Mouse (Mus musculus) hindbrain, postnatal 0 days (tissue): ENCODE measurements around the gene Fam133b. TPM values are rescaled to one million over a fixed set of nuclear protein-coding genes. Genes with fewer than 3 reads are reported as not detected.

Experiments used
- ATAC-seq: fragments of 200-750 bp; cut with Nextera tagmentation; 2 replicates; pipeline ENCODE4 v1.8.0; 2017; ENCODE audit warnings: mild to moderate bottlenecking, moderate TSS enrichment, moderate library complexity
- DNase-seq: peaks from one replicate; pipeline ENCODE4 v3.0.0-alpha.2; 2015; ENCODE audit warnings: low spot score
- H3K27ac ChIP-seq: fragments of 300-500 bp; sonication (generic); 2 replicates; pipeline ENCODE4 v1.5.1; 2014; ENCODE audit warnings: mild to moderate bottlenecking
- H3K27me3 ChIP-seq: fragments of 300-500 bp; sonication (generic); 2 replicates; pipeline ENCODE4 v1.6.1; 2014; ENCODE audit warnings: low read length, mixed read lengths; ENCODE audit not compliant: insufficient read depth
- H3K36me3 ChIP-seq: fragments of 300-500 bp; sonication (generic); 2 replicates; pipeline ENCODE4 v1.6.1; 2014; ENCODE audit warnings: low read length, mixed read lengths; ENCODE audit not compliant: insufficient read depth
- H3K4me1 ChIP-seq: fragments of 300-500 bp; sonication (generic); 2 replicates; pipeline ENCODE4 v1.6.1; 2014; ENCODE audit warnings: antibody characterized with exemption, low read length, mixed read lengths; ENCODE audit not compliant: insufficient read depth
- H3K4me2 ChIP-seq: fragments of 300-500 bp; sonication (generic); 2 replicates; pipeline ENCODE4 v1.6.1; 2014; ENCODE audit warnings: low read depth, mild to moderate bottlenecking, low read length, moderate library complexity, mixed read lengths
- H3K4me3 ChIP-seq: fragments of 300-500 bp; sonication (generic); 2 replicates; pipeline ENCODE4 v1.5.1; 2014; ENCODE audit warnings: low read length
- H3K9ac ChIP-seq: fragments of 300-500 bp; sonication (generic); replicated peaks from 2 replicates; pipeline ENCODE4 v1.6.1; 2014; ENCODE audit warnings: mild to moderate bottlenecking, low read length, moderate library complexity, mixed read lengths
- H3K9me3 ChIP-seq: fragments of 300-500 bp; sonication (generic); 2 replicates; pipeline ENCODE4 v1.6.1; 2016; ENCODE audit warnings: low read length, mixed read lengths
- CTCF ChIP-seq: IDR thresholded peaks from 2 replicates; pipeline ENCODE4 v1.5.1; 2016; ENCODE audit warnings: antibody characterized with exemption, control low read depth, low read depth
- WGBS: fragments of 180-500 bp; shearing (Covaris S2); extraction: QIAGEN DNeasy Blood & Tissue Kit; methylation state at CpG from one replicate; pipeline ENCODE4 v1.1.7; 2014; 5-methylcytosine and 5-hydroxymethylcytosine counted together
- polyA plus RNA-seq: library from polyadenylated mRNA; unstranded; fragments of >200 nt; fragmentation: Nextera tagmentation; extraction: Ambion mirVana; gene quantifications from 2 replicates; pipeline ENCODE4 v1.2.1, GENCODE M21; 2015
- total RNA-seq: library from RNA; depleted of rRNA; stranded (reverse); fragments of >200 nt; gene quantifications from 2 replicates; pipeline ENCODE4 v1.2.3, GENCODE M21; 2014

Gene Fam133b
- total and polyA plus RNA-seq, 2 experiments from 2014 or later = 20.9 to 25.6 TPM

- Histone ChIP-seq H3K9ac (no peak overlapping the region), H3K36me3 (no peaks in the 10 kb centered on the region), H3K9me3 (no peaks in the 10 kb centered on the region), H3K4me3 (no peak overlapping the region), H3K27me3 (no peaks in the 10 kb centered on the region), H3K4me2 (no peak overlapping the region), H3K4me1 (no peaks in the 10 kb centered on the region), H3K27ac (no peak overlapping the region)
- TF ChIP-seq CTCF = no peak
- DNase-seq (no peak), ATAC-seq (no peak)
- 71% methylated on average over 3 of the region's 3 CpGs for WGBS
Observed at GRCm38 (mm10) chr5:3536592-3537212, 6.9 kb upstream of the Fam133b start.

- no peaks in the 10 kb centered on the region for H3K27me3 ChIP-seq
- 59% methylated on average over 11 of the region's 11 CpGs for WGBS
- TF ChIP-seq CTCF = no peak
- H3K4me2 ChIP-seq = no peak overlapping the region
- H3K4me3 ChIP-seq = no peak overlapping the region
- no peaks in the 10 kb centered on the region for H3K4me1 ChIP-seq
- H3K36me3 ChIP-seq = no peaks in the 10 kb centered on the region
- ATAC-seq (no peak), DNase-seq (no peak)
- no peak overlapping the region for H3K27ac ChIP-seq
- no peaks in the 10 kb centered on the region for H3K9me3 ChIP-seq
- H3K9ac ChIP-seq = no peak overlapping the region
Observed at GRCm38 (mm10) chr5:3538505-3539472, 4.8 kb upstream of the Fam133b start.

- H3K36me3 ChIP-seq = no peaks in the 10 kb centered on the region
- no peaks in the 10 kb centered on the region for H3K4me1 ChIP-seq
- DNase-seq = no peak
- H3K9ac ChIP-seq = no peak overlapping the region
- no peaks in the 10 kb centered on the region for H3K9me3 ChIP-seq
- no peak overlapping the region for H3K4me2 ChIP-seq
- no peak for ATAC-seq
- 88% methylated on average over 6 of the region's 6 CpGs for WGBS
- no peaks in the 10 kb centered on the region for H3K27me3 ChIP-seq
- H3K4me3 ChIP-seq = no peak overlapping the region
- no peak for TF ChIP-seq CTCF
- no peak overlapping the region for H3K27ac ChIP-seq
Observed at GRCm38 (mm10) chr5:3541871-3542270, 1.8 kb upstream of the Fam133b start.

- Histone ChIP-seq H3K4me3 (peak overlapping the region; percentile 91), H3K4me2 (peak overlapping the region; percentile 78), H3K4me1 (no peaks in the 10 kb centered on the region), H3K9ac (peak overlapping the region; percentile 86), H3K36me3 (no peaks in the 10 kb centered on the region), H3K27me3 (no peaks in the 10 kb centered on the region), H3K9me3 (no peaks in the 10 kb centered on the region), H3K27ac (no peak overlapping the region)
- no peak for DNase-seq
- ATAC-seq = no peak; the same call in 1 of the 2 replicates
- WGBS = 7% methylated on average over 7 of the region's 7 CpGs
- TF ChIP-seq CTCF = no peak
Observed at GRCm38 (mm10) chr5:3544480-3544769, 792 bp downstream of the Fam133b start.

- ATAC-seq = no peak
- no peaks in the 10 kb centered on the region for H3K27me3 ChIP-seq
- no peak for DNase-seq
- H3K27ac ChIP-seq = no peak overlapping the region
- no peak overlapping the region for H3K9ac ChIP-seq
- no peak for TF ChIP-seq CTCF
- H3K36me3 ChIP-seq = no peaks in the 10 kb centered on the region
- no peak overlapping the region for H3K4me3 ChIP-seq
- H3K4me1 ChIP-seq = no peaks in the 10 kb centered on the region
- no peak overlapping the region for H3K4me2 ChIP-seq
- H3K9me3 ChIP-seq = no peaks in the 10 kb centered on the region
- 89% methylated on average over 1 of the region's 1 CpGs for WGBS
Observed at GRCm38 (mm10) chr5:3546226-3546625, 2.6 kb downstream of the Fam133b start.

GRCm38 (mm10) chr5:3551481-3551880, 7.8 kb downstream of the Fam133b start:
- no peak overlapping the region for H3K27ac ChIP-seq
- H3K9me3 ChIP-seq = no peaks in the 10 kb centered on the region
- DNase-seq (no peak), ATAC-seq (no peak)
- no peak overlapping the region for H3K9ac ChIP-seq
- peaks cover 5% of the 10 kb centered on the region; the same call in 1 of the 2 replicates for H3K36me3 ChIP-seq
- H3K4me3 ChIP-seq = no peak overlapping the region
- 100% methylated on average over 1 of the region's 1 CpGs for WGBS
- no peak for TF ChIP-seq CTCF
- H3K27me3 ChIP-seq = no peaks in the 10 kb centered on the region
- no peaks in the 10 kb centered on the region for H3K4me1 ChIP-seq
- no peak overlapping the region for H3K4me2 ChIP-seq

- 90% methylated on average over 2 of the region's 2 CpGs for WGBS
- no peak for ATAC-seq
- Histone ChIP-seq H3K27ac (no peak overlapping the region), H3K36me3 (peaks cover 25% of the 10 kb centered on the region), H3K9me3 (no peaks in the 10 kb centered on the region), H3K4me1 (no peaks in the 10 kb centered on the region), H3K4me3 (no peak overlapping the region), H3K9ac (no peak overlapping the region), H3K4me2 (no peak overlapping the region), H3K27me3 (no peaks in the 10 kb centered on the region)
- no peak for DNase-seq
- TF ChIP-seq CTCF = no peak
Observed at GRCm38 (mm10) chr5:3554198-3554597, 10.6 kb downstream of the Fam133b start.
